Mouse (Mus musculus) adrenal gland, adult (tissue): ENCODE measurements around the gene Fam126b.
"Not testable (repeated sequence)": the region's sequence is repeated elsewhere in the genome, so short reads cannot be mapped to it uniquely, and the experiment has no call there.

Experiments used
- DNase-seq, 2 experiments: peaks; one replicate each; pipeline ENCODE4 v3.0.0; 2022 to 2023; ENCODE audit warnings: low spot score in 1 of 2; ENCODE audit not compliant: inconsistent age in 2 of 2

The Fam126b gene

GRCm38 (mm10) chr1:58586171-58586997, at the start of gene Fam126b, which contains the start of gene Ndufb3:
Gene Fam126b, minus strand, starts transcription at chr1:58586323.
Gene Ndufb3, plus strand, starts transcription at chr1:58586384.
- peak; percentile 90 to 97 for DNase-seq

DNA sequence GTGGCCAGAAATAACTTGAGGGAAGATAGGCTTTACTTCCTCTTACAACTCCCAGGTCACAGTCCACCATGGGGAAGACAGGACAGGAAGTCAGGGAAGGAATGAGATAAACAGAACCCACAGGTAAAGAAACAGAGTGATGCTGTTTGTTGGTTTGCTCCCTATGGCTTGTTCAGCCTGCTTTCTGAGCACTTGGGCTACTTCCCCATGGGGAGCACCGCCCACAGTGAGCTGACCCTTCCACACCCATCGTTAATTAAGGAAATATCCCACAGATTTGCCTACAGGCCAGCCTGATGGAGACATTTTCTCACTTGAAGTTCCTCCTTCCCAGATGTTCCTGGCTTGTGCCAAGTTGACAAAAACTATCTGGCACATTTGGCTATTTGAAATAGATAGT, 42.7 kb upstream of the Fam126b start:
- not testable (repeated sequence) for DNase-seq

DNA sequence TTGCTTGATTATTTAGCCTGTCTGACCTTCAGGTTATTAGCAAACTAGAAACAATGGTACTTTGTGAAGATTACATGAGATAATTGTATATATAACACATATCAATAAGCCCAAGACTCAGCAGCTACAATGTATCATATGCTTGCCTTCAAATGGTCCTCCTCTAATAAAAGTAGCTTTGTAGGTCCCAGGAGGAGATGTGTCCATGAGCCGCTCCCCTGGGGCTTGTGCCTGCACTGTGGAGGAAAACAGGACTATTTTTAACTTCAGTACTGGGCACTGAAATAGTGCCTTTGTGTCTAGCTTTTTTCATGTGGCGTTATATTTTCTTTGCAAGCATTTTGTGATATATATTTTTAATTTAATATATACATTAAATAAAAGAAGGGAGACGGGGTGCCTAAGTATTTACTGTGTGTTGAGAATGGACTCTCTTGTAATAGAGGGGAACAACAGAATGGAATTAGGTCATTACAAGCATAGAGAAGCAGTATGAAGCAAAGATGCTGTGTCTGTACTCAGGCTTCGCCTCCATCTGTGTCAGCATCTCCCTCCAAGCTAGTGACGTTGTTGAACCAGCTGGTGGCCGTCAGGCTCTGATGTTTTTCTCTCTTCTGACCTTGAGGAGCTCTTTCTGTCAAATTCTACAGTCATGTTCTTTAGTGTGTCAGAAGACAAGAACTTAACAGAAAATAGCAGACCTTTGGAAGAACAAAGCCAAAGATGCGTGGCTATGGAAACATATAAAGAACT, 36.0 kb upstream of the Fam126b start:
- DNase-seq: no peak

GRCm38 (mm10) chr1:58621251-58621650, 35.1 kb upstream of the Fam126b start:
- DNase-seq: peak in 1 of 2 experiments; percentile 64

DNA sequence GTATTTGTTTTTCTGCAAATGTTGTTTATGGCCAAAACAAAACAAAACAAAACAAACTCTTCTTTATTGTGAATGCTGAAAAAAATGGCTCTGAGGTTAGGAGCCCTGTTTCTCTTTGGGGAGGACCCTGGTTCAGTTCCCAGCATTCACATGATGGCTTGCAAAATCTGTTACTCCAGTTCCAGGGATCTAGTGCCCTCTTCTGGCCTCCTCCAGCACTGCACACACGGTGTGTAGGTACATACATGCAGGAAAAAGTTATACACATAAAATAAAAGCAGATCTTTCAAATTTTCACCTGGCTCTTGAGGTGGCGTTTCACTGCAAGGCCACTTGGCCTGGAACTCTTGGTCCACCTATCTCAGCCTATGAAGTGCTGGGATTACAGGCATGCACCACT, 32.6 kb upstream of the Fam126b start:
- DNase-seq: no peak

DNA sequence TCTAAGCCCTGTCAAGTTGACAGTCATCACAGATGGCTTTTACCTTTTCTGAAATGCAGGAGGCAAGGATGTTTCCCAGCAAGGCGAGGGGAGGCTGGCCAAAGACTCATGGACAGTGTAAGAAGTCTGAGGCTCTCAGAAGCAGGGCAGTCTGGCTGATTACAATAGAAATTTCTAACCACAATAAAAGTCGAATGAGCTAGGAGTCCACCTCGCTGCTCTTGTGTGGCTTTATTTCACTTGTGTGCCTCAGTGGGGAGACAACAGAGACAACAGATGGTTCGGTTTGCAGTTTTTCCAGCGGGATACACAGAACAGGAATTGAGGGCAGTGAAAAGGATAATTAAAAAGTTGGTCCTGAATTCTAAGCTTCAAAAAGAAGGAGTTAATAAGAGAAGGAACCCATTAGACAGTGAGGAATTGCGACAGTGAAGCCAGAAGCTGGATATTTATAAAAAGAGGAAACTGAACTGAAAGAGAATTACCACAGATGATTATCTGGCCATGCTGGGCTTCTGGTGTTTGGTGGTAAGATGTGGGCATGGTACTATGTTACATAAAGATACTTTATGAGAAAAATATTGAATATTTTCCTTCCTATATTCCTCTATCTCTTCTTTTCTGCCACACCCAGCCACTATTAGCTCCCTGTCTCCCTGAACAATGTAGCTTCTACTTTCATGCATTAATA, 32.0 kb upstream of the Fam126b start:
- no peak for DNase-seq

- no peak for DNase-seq
Measured at GRCm38 (mm10) chr1:58617076-58617475, 31.0 kb upstream of the Fam126b start.

DNA sequence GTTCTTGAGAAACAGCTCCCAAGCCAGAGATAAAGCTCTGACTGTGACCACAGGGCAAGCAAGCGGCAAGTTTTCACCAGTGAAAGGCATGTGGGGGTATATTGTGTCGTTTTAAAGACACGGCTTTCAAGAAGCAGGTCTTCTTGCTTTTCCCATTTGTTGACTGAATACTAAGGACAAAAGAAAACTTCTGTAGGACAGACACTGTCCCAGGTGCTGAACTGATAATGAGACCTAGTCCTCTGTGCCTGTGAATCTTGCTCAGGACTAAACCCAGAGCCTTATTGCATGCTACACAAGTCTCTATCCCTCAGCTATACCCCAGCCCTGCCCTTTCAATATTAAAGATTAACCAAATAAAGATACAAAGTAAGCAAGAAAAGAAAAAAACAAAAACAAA, 30.1 kb upstream of the Fam126b start:
- DNase-seq: peak in 1 of 2 experiments; percentile 17

DNA sequence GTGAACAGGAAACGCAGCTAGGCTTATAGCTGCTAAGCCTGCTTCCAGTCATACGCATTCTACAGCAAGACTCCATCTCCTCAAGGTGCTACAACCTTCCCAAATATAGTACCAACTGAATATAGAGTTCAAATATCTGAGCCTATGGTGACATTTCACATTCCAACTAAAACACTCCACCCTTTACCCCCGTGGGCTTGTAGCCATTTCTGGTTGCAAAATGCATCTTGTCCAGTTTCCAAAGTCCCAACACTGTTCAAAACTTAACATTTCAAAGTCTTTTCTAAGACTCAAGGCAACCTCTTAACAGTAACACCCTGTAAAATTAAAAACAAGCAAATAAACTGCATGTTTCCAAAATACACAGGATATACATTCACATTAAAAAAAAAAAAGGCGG, 29.0 kb upstream of the Fam126b start:
- peak in 1 of 2 experiments; percentile 52 for DNase-seq

DNA sequence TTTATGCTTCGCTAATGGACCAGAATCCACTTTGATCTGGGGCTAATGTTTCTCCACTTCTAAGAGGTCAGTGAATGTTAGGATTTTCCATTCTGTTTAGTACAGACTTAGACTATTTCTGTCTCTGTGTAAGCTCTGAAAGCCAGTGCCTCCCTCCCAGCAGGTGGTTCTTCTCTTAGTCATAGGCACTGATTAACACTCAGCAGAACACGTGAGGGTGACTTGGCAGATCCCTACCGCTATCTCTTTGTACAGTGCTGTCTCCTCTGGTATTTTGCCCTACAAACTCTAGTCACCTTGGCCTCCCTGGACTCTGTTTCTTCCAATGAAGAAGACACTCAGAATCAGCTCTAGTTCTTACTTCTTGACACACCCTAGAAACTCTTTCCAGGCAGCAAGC, 28.3 kb upstream of the Fam126b start:
- DNase-seq: peak; percentile 34 to 52

GRCm38 (mm10) chr1:58613786-58614185, 27.7 kb upstream of the Fam126b start:
- DNase-seq: peak; percentile 23 to 62

GRCm38 (mm10) chr1:58610611-58611010, 24.5 kb upstream of the Fam126b start:
- no peak for DNase-seq

- DNase-seq: peak in 1 of 2 experiments; percentile 53
Measured at GRCm38 (mm10) chr1:58610166-58610565, 24.0 kb upstream of the Fam126b start.

GRCm38 (mm10) chr1:58609591-58609990, 23.5 kb upstream of the Fam126b start:
- DNase-seq: not testable (repeated sequence)

GRCm38 (mm10) chr1:58603738-58604137, 17.6 kb upstream of the Fam126b start:
- DNase-seq: peak; percentile 51 to 73

GRCm38 (mm10) chr1:58602681-58603080, 16.6 kb upstream of the Fam126b start:
- DNase-seq: peak in 1 of 2 experiments; percentile 27

DNA sequence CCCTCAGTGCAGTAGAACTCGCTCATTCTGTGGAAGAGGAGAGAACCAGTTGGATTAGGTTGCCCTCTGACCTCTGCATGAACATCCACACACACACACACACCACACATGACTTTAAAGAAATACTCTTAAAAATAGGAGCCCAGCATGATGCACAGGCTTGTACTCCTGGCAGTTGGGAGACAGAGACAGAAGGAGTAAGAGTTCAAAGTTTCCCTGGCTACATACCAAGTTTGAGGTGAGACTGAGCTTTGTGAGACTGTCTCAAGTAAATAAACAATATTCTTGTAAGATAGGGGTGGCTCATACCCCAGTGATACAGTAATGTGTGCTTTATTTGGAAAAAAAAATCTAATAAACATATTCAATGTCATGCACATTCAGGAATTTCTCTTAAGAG, 1.4 kb upstream of the Fam126b start:
- DNase-seq: peak in 1 of 2 experiments; percentile 14

GRCm38 (mm10) chr1:58585373-58586170, 551 bp downstream of the Fam126b start:
- DNase-seq: peak in 1 of 2 experiments; percentile 10

DNA sequence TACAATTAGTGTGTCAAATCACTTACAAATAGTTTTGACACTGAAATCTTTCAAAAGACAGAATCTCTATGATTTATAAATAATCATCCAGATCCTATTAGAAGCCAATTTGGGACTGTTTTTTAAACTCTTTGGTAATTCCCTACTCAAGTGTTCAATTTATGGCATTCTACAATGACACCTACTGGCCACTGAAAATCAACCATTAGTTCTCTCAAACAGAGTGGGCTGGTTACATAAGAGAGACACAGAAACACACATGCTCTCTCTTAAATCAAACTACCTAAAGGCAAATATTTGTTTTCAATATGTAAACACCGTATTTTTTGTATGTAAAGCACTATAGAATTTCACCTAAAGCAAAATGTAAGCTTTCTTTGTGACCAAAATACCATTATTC, 1.9 kb downstream of the Fam126b start:
- DNase-seq: peak in 1 of 2 experiments; percentile 52

DNA sequence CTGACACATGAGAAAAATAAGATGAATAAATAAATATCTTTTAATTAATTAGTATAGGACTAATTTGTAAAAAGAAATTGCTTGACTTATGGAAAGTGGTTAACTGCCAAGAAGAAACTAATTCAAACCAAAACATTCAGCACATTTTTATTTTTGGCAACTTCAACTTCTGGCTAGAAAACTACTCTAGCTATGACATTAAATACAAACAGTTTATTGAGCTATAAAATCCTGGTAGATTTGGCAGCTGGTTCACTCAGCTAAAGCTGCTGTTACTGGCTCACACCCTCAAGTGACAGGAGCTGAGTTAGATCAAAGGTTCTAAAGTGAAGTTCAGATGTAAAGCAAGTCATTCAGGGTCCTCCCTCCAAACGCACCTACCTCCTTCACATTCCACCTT, 3.5 kb downstream of the Fam126b start:
- DNase-seq: no peak
